Mouse (Mus musculus) CD4-positive, CD25-positive, alpha-beta regulatory T cell, adult 2 months (primary cell): ENCODE results near the gene Asap2.

Experiments used
- DNase-seq: peaks from one replicate; pipeline ENCODE4 v3.0.0-alpha.2; 2012; ENCODE audit warnings: low read depth, low spot score

Asap2 gene

DNA sequence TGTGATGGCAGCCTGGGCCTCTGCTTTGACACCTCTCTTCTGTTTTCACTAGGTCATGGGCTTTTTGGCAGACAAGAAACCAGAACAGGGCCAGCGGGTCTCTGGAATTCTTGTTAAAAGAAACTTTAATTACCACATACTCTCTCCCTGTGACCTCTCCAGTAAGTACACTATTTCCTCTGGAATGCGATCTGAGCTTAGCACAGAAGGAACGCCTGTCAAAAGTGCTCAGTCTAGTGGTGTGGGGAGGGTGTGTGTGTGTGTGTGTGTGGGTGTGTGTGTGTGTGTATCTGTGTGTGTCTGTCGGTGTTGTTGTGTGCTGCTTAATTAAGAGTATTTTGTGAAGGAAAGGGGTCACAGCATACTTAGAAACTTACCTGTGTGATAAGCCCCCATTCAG lies 316.5 kb downstream of the Asap2 start:
- no peak for DNase-seq

DNA sequence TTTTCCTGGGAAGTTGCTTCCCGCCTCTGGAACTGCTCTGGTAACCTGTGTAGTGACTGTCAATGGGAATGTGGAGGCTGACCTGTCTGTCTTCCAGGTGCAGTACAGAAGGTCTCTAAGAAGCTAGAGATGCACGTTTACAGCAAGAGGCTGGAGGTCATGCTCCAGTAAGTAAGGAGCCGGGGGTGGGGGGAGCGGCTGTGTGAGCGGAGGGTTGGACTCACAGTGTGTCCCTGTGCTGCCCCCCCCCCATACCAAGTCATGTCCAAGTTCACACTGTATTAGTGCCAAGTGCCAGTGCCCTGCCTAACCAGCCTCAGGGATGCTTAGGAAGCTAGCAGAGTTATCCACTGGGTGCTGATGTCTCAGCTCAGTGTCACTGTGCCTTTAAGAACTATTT lies 321.9 kb downstream of the Asap2 start:
- DNase-seq: no peak

DNA sequence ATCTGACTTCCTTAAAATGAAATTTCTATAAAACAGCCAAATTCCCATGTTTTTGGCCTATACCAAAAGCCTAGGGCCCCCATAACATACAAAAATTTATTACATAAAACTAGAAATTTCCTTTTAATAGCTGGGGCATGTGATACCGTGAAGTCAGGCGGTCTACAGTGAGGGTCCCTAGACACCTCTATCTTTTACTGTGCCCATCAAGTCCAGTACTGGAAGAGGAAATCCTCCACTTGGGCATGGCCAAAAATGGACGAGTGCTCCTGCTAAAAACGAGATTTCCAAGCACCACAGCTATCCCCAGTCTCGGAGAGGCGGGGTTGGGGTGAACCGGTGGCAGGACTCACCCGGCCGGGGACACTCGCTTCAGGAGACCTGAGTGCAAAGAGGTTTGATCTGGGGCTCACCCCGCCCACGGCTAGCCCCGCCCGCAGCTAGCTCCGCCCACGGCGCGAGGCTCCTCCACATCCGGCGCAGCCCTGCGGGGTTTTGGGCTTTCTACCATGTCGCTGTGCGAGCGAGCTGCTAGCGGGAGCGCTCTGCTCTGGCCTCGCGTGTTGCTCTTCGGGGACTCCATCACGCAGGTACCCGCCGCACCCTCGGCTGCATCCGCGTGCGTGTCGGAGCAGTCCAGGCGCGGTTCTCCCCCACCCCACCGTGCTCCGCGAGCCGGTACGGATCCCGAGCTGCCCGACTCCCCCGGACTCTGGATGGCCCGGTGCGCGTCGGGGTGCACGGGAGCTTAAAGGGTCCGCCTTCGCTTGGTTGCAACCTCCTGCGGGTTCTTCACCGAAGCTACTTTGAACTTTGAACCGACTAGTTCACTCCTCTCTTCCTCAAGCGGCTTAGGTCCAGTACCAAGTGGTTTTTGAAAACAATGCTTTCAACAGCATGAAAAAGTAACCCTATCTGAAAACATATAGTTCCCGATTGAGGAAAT lies 325.9 kb downstream of the Asap2 start, which contains the start of gene Iah1:
Gene Iah1 (plus strand): TSS at position 467 of the 946 bp plus-strand sequence.
- peak; percentile 95 for DNase-seq

DNA sequence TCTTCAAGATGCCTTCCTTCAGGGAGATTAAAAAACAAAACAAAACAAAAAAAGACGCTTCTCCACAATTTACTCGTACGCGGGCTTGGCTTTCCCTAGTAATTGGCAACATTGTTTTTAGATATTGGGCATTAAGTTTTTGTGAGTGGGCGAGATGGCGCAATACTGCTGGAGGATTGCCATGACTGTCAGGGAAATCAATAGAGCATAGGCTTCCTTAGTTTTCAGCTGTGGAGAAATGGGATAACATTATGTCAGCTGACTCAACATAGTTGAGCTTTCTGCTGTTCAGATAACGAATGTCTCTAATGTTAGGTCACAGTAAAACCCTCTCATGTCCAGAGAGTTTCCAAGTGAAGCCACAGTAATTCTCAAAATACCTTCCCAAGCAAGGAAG lies 326.6 kb downstream of the Asap2 start:
- DNase-seq: no peak

DNA sequence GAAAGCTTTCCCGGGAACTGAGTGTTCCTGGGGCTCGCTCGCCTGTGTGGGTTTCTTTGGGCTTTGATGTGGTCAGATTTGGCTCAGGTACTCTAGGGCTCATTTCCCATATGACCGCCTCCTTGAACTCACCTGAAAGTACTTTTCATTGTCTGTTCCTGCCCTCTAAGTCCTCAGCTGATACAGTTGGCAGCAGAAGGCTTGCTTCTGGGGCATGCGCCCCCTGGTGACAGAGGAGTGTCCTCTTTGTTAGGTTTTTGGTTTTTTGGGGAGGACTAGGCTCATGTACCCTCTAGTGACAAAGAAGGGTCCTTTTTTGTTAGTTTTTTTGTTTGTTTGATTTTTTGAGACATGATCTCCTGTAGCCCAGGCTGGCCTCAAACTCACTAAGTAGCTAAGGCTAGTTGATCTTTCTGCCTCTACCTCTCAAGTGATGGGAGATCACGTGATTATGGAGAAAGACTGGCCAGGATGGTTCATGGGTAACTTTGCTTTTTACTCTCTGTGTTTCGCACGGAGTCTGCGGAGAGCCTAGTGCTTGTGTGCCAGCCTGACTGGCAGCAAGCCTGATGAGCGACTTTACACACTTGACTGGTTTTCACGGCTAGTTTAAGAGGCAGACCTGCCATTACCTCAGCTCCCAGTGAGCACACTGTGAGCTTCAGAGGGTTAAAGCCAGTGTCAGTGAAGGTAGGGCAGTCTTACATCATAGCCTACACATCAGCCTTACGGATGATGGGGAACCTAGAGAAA lies 328.1 kb downstream of the Asap2 start:
- peak; percentile 87 for DNase-seq
